Mouse (Mus musculus) myocyte (in vitro differentiated cells): ENCODE results near the gene Creb3l4. TPM values are rescaled to one million over a fixed set of nuclear protein-coding genes. Genes with fewer than 3 reads are reported as not detected.

Experiments used
- H3K27me3 ChIP-seq: one replicate; pipeline ENCODE4 v1.6.1; 2011; ENCODE audit not compliant: control insufficient read depth, insufficient read depth, insufficient read length
- H3K36me3 ChIP-seq: one replicate; pipeline ENCODE4 v1.6.1; 2011; ENCODE audit not compliant: control insufficient read depth, insufficient read depth
- H3K4me2 ChIP-seq: one replicate; pipeline ENCODE4 v1.6.1; 2011; ENCODE audit warnings: low read depth, control low read depth
- H3K4me3 ChIP-seq: one replicate; pipeline ENCODE4 v1.5.1; 2011; ENCODE audit warnings: mild to moderate bottlenecking, control low read depth, moderate library complexity
- H3K79me2 ChIP-seq: one replicate; pipeline ENCODE4 v1.6.1; 2011; ENCODE audit not compliant: control insufficient read depth, insufficient read depth
- H3ac ChIP-seq: one replicate; pipeline ENCODE4 v1.6.1; 2011; ENCODE audit not compliant: control insufficient read depth, insufficient read length
- CEBPB ChIP-seq: IDR thresholded peaks from 2 replicates; pipeline ENCODE4 v1.6.1; 2011; ENCODE audit warnings: mild to moderate bottlenecking, moderate library complexity; ENCODE audit not compliant: poor library complexity, insufficient read depth, severe bottlenecking
- E2F4 ChIP-seq: IDR thresholded peaks from one replicate; pipeline ENCODE4 v1.6.1; 2011; ENCODE audit warnings: mild to moderate bottlenecking, control low read depth, moderate library complexity; ENCODE audit not compliant: insufficient read depth
- MAX ChIP-seq: IDR thresholded peaks from one replicate; pipeline ENCODE4 v1.6.1; 2011; ENCODE audit warnings: low read depth, mild to moderate bottlenecking, control low read depth
- MYOD1 ChIP-seq, 3 experiments: IDR thresholded peaks; one replicate each; pipeline ENCODE4 v1.6.1; 2011; ENCODE audit warnings: control low read depth in 2 of 3, low read depth in 2 of 3, mild to moderate bottlenecking in 2 of 3, moderate library complexity in 1 of 3; ENCODE audit not compliant: insufficient read length in 2 of 3, control insufficient read depth in 1 of 3
- MYOG ChIP-seq, 3 experiments: IDR thresholded peaks; one replicate each; pipeline ENCODE4 v1.6.1; 2011; ENCODE audit warnings: control low read depth in 2 of 3, low read depth in 2 of 3, mild to moderate bottlenecking in 2 of 3; ENCODE audit not compliant: insufficient read length in 2 of 3, control insufficient read depth in 1 of 3, insufficient read depth in 1 of 3
- POLR2A ChIP-seq: IDR thresholded peaks from one replicate; pipeline ENCODE4 v1.6.1; 2011; ENCODE audit warnings: low read depth, mild to moderate bottlenecking, control low read depth, moderate library complexity; ENCODE audit not compliant: insufficient read length
- POLR2AphosphoS2 ChIP-seq: IDR thresholded peaks from one replicate; pipeline ENCODE4 v1.6.1; 2011; ENCODE audit warnings: low read depth, control low read depth; ENCODE audit not compliant: insufficient read length
- REST ChIP-seq: IDR thresholded peaks from one replicate; pipeline ENCODE4 v1.6.1; 2011; ENCODE audit warnings: mild to moderate bottlenecking, control low read depth, moderate library complexity; ENCODE audit not compliant: insufficient read depth, insufficient read length
- SRF ChIP-seq: IDR thresholded peaks from one replicate; pipeline ENCODE4 v1.6.1; 2011; ENCODE audit warnings: low read depth; ENCODE audit not compliant: control insufficient read depth, insufficient read length
- TCF12 ChIP-seq: IDR thresholded peaks from one replicate; pipeline ENCODE4 v1.6.1; 2011; ENCODE audit warnings: mild to moderate bottlenecking, control low read depth; ENCODE audit not compliant: poor library complexity, insufficient read depth, severe bottlenecking
- TCF3 ChIP-seq: IDR thresholded peaks from one replicate; pipeline ENCODE4 v1.6.1; 2011; ENCODE audit warnings: low read depth, control low read depth; ENCODE audit not compliant: insufficient read length
- USF1 ChIP-seq: IDR thresholded peaks from one replicate; pipeline ENCODE4 v1.6.1; 2011; ENCODE audit warnings: low read depth, mild to moderate bottlenecking, control low read depth, moderate library complexity
- polyA plus RNA-seq: library from polyadenylated mRNA; unstranded; fragments of >200 nt; fragmentation: generic; extraction: Trizol; gene quantifications from one replicate; pipeline ENCODE4 v1.2.1, GENCODE M21; 2012; ENCODE audit warnings: missing spikeins

Gene Creb3l4
- polyA plus RNA-seq, 1 experiment: 0.22 TPM

- TF ChIP-seq SRF: no peak
- H3K4me2 ChIP-seq: no peak overlapping the region
- no peaks in the 10 kb centered on the region for H3K36me3 ChIP-seq
- no peaks in the 10 kb centered on the region for H3K27me3 ChIP-seq
- no peak overlapping the region for H3K4me3 ChIP-seq
- no peaks in the 10 kb centered on the region for H3K79me2 ChIP-seq
- H3ac ChIP-seq: no peak overlapping the region
These were observed 40.8 kb upstream of the Creb3l4 start for GRCm38 (mm10) chr3:90284150-90284549.

DNA sequence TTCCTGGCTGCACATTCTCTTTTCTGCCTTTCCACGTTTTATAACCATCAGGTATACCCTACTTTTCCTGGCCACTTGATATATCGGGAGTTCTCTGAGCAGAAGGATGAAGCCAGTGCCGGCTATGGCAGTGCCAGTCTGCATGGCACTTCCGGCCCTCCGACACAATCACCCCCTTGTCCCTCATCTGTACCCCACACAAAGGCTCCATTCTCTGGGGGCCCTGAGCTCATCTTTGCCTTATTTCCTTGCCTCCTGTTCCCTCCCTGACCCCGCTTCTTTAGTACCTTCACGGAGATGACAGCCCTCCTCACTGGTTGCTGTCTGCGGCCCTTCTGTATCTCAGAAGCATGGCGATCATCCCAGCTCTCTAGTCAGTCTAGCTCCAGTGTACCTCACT, 37.4 kb upstream of the Creb3l4 start:
- no peak for TF ChIP-seq REST
- no peak for TF ChIP-seq TCF3
- no peak for TF ChIP-seq MAX
- no peak for TF ChIP-seq SRF
- no peak for TF ChIP-seq POLR2A
- no peak for TF ChIP-seq TCF12
- TF ChIP-seq E2F4: no peak
- TF ChIP-seq POLR2AphosphoS2: no peak
- TF ChIP-seq MYOD1 (IDR thresholded peaks at IDR 0.05; ENCODE audit: control insufficient read depth in 1 of 3, insufficient read length in 2 of 3, low read depth in 2 of 3): no peak

GRCm38 (mm10) chr3:90279743-90280142, 36.4 kb upstream of the Creb3l4 start:
- Histone ChIP-seq H3K4me3 (no peak overlapping the region), H3K79me2 (no peaks in the 10 kb centered on the region), H3ac (no peak overlapping the region), H3K4me2 (no peak overlapping the region), H3K27me3 (no peaks in the 10 kb centered on the region), H3K36me3 (no peaks in the 10 kb centered on the region)
- TF ChIP-seq REST: no peak
- no peak for TF ChIP-seq MYOD1 (IDR thresholded peaks at IDR 0.05; ENCODE audit: control insufficient read depth in 1 of 3, insufficient read length in 2 of 3, low read depth in 2 of 3)

More for the DNA sequence above, 37.4 kb upstream of the Creb3l4 start:
- no peaks in the 10 kb centered on the region for H3K27me3 ChIP-seq
- no peak overlapping the region for H3ac ChIP-seq
- H3K79me2 ChIP-seq: no peaks in the 10 kb centered on the region
- no peak overlapping the region for H3K4me3 ChIP-seq
- H3K4me2 ChIP-seq: no peak overlapping the region
- no peaks in the 10 kb centered on the region for H3K36me3 ChIP-seq

DNA sequence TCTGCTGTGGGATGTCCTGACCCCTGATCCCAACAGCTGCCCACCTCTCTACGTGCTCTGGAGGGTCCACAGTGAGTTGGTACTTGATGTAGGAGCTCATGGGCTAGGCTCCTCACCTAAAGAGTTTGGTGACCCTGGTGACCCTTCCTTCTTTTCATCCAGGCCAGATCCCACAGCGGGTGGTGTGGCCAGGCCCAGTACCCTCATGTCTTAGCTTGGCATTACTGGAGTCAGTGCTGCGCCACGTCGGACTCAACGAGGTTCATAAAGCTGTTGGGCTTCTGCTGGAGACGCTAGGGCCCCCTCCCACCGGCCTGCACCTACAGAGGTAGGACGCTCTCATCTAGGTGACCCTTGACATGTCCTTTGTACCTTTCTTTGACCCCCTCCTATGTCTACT, 35.9 kb upstream of the Creb3l4 start:
- Histone ChIP-seq H3K27me3 (no peaks in the 10 kb centered on the region), H3K79me2 (no peaks in the 10 kb centered on the region), H3K4me3 (no peak overlapping the region), H3ac (no peak overlapping the region), H3K4me2 (no peak overlapping the region), H3K36me3 (no peaks in the 10 kb centered on the region)
- TF ChIP-seq SRF: no peak
- no peak for TF ChIP-seq TCF3
- TF ChIP-seq CEBPB: no peak
- no peak for TF ChIP-seq POLR2AphosphoS2
- no peak for TF ChIP-seq USF1
- no peak for TF ChIP-seq REST

DNA sequence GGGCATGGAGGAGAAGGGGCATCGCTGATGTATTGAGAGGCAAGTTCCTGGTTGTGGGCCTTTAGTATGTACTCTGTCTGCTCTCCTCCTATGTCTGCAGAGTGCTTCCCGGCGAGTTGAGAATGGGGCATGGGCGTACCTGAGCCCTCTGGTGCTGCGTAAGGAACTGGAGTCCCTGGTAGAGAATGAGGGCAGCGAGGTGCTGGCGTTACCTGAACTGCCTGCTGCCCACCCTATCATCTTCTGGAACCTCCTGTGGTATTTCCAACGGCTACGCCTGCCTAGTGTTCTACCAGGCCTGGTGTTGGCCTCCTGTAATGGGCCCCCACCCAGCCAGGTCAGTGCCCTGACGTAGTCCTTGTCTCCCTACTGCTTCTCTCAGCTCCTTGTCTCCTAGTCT, 34.9 kb upstream of the Creb3l4 start:
- no peak for TF ChIP-seq TCF12
- TF ChIP-seq MYOG (IDR thresholded peaks at IDR 0.05; ENCODE audit: control insufficient read depth in 1 of 3, insufficient read depth in 1 of 3, insufficient read length in 2 of 3, low read depth in 2 of 3): no peak
- TF ChIP-seq USF1: no peak
- TF ChIP-seq E2F4: no peak
- no peak for TF ChIP-seq CEBPB
- no peak for TF ChIP-seq REST
- TF ChIP-seq POLR2A: no peak
- no peak for TF ChIP-seq MAX
- no peak for TF ChIP-seq MYOD1 (IDR thresholded peaks at IDR 0.05; ENCODE audit: control insufficient read depth in 1 of 3, insufficient read length in 2 of 3, low read depth in 2 of 3)
- no peak for TF ChIP-seq POLR2AphosphoS2
- no peak for TF ChIP-seq TCF3
- TF ChIP-seq SRF: no peak
- Histone ChIP-seq H3K4me2 (no peak overlapping the region), H3K27me3 (no peaks in the 10 kb centered on the region), H3K79me2 (no peaks in the 10 kb centered on the region), H3ac (no peak overlapping the region), H3K36me3 (no peaks in the 10 kb centered on the region), H3K4me3 (no peak overlapping the region)

- H3K79me2 ChIP-seq: no peaks in the 10 kb centered on the region
- no peaks in the 10 kb centered on the region for H3K27me3 ChIP-seq
- TF ChIP-seq MYOG (IDR thresholded peaks at IDR 0.05; ENCODE audit: control insufficient read depth in 1 of 3, insufficient read depth in 1 of 3, insufficient read length in 2 of 3, low read depth in 2 of 3) (no peak), POLR2A (no peak), E2F4 (no peak), POLR2AphosphoS2 (no peak), REST (no peak), USF1 (no peak), CEBPB (no peak)
- H3ac ChIP-seq: no peak overlapping the region
- H3K36me3 ChIP-seq: no peaks in the 10 kb centered on the region
- no peak overlapping the region for H3K4me2 ChIP-seq
- H3K4me3 ChIP-seq: no peak overlapping the region
These were observed 34.5 kb upstream of the Creb3l4 start for GRCm38 (mm10) chr3:90277793-90278192.
